Mouse (Mus musculus) heart, adult 8-10 months (tissue): ENCODE data around the gene Lrfn4. TPM values are rescaled to one million over a fixed set of nuclear protein-coding genes. Genes with fewer than 3 reads are reported as not detected.

Source experiments
- DNase-seq: peaks from one replicate; pipeline ENCODE4 v3.0.0; 2022; ENCODE audit warnings: low spot score
- microRNA-seq: library from miRNA; unstranded; fragments of <30 nt; microRNA quantifications from one replicate; pipeline ENCODE4 v1.2.0, GENCODE M21; 2022
- total RNA-seq, 4 experiments: library from RNA; stranded (reverse); gene quantifications; 2 replicates each; pipeline ENCODE4 v1.2.4; 2022

Lrfn4 gene
- total RNA-seq, 4 experiments from 2014 or later: 5.7 to 7.8 (median 7.1) TPM

GRCm38 (mm10) chr19:4570237-4570613 lies 45.2 kb downstream of the Lrfn4 start:
- DNase-seq: no peak

GRCm38 (mm10) chr19:4569356-4570236 lies 45.9 kb downstream of the Lrfn4 start:
- DNase-seq: no peak

GRCm38 (mm10) chr19:4568832-4569231 lies 46.6 kb downstream of the Lrfn4 start:
- no peak for DNase-seq

GRCm38 (mm10) chr19:4567665-4568064 lies 47.8 kb downstream of the Lrfn4 start:
- no peak for DNase-seq

GRCm38 (mm10) chr19:4566880-4567279 lies 48.6 kb downstream of the Lrfn4 start:
- DNase-seq: no peak

- DNase-seq: no peak
Observed at GRCm38 (mm10) chr19:4565678-4566077, 49.8 kb downstream of the Lrfn4 start.

Small RNAs within 50 kb of the gene (microRNA-seq; reads per million reads assigned to microRNA genes)
- gene Mir6986: not detected

Other genes with a start within 250 kb of the Lrfn4 start
- gene Kdm2a, start 217.4 kb downstream of the Lrfn4 start, total RNA-seq: 10 to 100 TPM; 36.9 to 47.7 (median 38.9) TPM
- gene Rhod, start 176.2 kb downstream of the Lrfn4 start, total RNA-seq: 1 to 10 TPM; 5.1 to 6.7 (median 5.8) TPM
- 10 to 100 TPM in 1 of 4 experiments, 1 to 10 TPM in 3; 4.2 to 13.5 (median 6.1) TPM for gene Syt12, start 138.2 kb downstream of the Lrfn4 start, total RNA-seq
- not detected for gene 2010003K11Rik, start 117.1 kb downstream of the Lrfn4 start, total RNA-seq
- gene Pcx, start 105.2 kb downstream of the Lrfn4 start, total RNA-seq: 10 to 100 TPM; 38.8 to 58.2 (median 43.9) TPM
- gene Rce1, start 10.0 kb upstream of the Lrfn4 start, total RNA-seq: 1 to 10 TPM; 6.9 to 9.2 (median 8.0) TPM
- gene Gm960, start 83.0 kb upstream of the Lrfn4 start, total RNA-seq: not detected
- under 1 TPM; 0.22 to 0.91 (median 0.50) TPM for gene Sptbn2, start 95.5 kb upstream of the Lrfn4 start, total RNA-seq
- 1 to 10 TPM; 5.4 to 8.1 (median 6.3) TPM for gene Rbm4b, start 140.8 kb upstream of the Lrfn4 start, total RNA-seq
- gene Rbm4, start 178.2 kb upstream of the Lrfn4 start, total RNA-seq: 10 to 100 TPM; 38.2 to 44.5 (median 43.4) TPM
- gene Gm21992, start 195.9 kb upstream of the Lrfn4 start, total RNA-seq: 10 to 100 TPM; 10.8 to 23.0 (median 16.2) TPM
- gene Rbm14, start 196.0 kb upstream of the Lrfn4 start, total RNA-seq: 10 to 100 TPM; 16.4 to 23.3 (median 17.3) TPM
- gene Ccs, start 223.7 kb upstream of the Lrfn4 start, total RNA-seq: 10 to 100 TPM; 22.2 to 32.1 (median 28.6) TPM
- under 1 TPM in 2 of 4 experiments, not detected in 2; 0.09 to 0.14 TPM for gene Ccdc87, start 223.7 kb upstream of the Lrfn4 start, total RNA-seq
- 10 to 100 TPM; 77.7 to 86.2 (median 81.6) TPM for gene Ctsf, start 239.5 kb upstream of the Lrfn4 start, total RNA-seq